Mouse (Mus musculus): Measurements from ENCODE around the gene Eif4h.

- TF ChIP-seq CTCF (IDR thresholded peaks at IDR 0.05; ENCODE audit: control insufficient read depth, insufficient read depth, insufficient replicate concordance, low read depth, low read length) (no peak), POLR2A (IDR thresholded peaks at IDR 0.05; ENCODE audit: control insufficient read depth, low read depth, low read length) (no peak)
These were observed 29.2 kb downstream of the Eif4h start for GRCm38 (mm10) chr5:134609916-134610643.

Data from testis, adult 2 months (tissue).